Mouse (Mus musculus): Measurements from ENCODE around the gene Klhl11. TPM values are rescaled to one million over a fixed set of nuclear protein-coding genes. Genes with fewer than 3 reads are reported as not detected.

The Klhl11 gene
- polyA plus RNA-seq, 1 experiment: 0.03 TPM

DNA sequence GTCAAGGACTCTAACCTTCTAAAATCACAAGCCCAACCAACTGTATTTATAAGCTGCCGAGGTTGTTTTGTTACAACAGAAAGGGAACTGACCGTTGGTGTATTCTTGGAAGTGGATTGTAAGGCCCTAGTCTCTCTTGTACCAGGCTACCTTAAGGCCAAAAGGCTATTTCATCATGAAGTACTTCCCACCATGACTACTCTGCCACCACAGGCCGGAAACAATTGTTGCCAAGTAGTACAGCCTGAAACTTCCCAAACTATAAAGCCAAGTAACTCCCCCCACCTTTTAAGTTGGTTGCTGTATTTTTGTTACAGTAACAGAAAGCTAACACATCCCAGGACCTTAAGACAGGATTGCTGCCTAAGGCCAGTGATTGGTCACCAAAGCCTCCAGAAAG lies 45.7 kb downstream of the Klhl11 start:
- TF ChIP-seq GATA1 (IDR thresholded peaks at IDR 0.05; ENCODE audit: low read length): no peak
- TF ChIP-seq TAL1 (IDR thresholded peaks at IDR 0.05; ENCODE audit: low read length): no peak

GRCm38 (mm10) chr11:100425851-100426250 lies 46.7 kb downstream of the Klhl11 start:
- Histone ChIP-seq H3K27me3 (ENCODE audit: control insufficient read depth) (no peaks in the 10 kb centered on the region; the same call in 1 of the 2 replicates), H3K9me3 (ENCODE audit: control insufficient read depth, low read length) (no peaks in the 10 kb centered on the region), H3K4me3 (replicated peaks) (no peak overlapping the region), H3K36me3 (ENCODE audit: control insufficient read depth) (peaks cover 6% of the 10 kb centered on the region; the same call in 1 of the 2 replicates), H3K4me1 (ENCODE audit: control insufficient read depth) (peaks cover 7% of the 10 kb centered on the region)
- TF ChIP-seq GATA1 (IDR thresholded peaks at IDR 0.05; ENCODE audit: low read length): peak; percentile 67
- TF ChIP-seq TAL1 (IDR thresholded peaks at IDR 0.05; ENCODE audit: low read length): no peak

More for the DNA sequence above, 45.7 kb downstream of the Klhl11 start:
- Histone ChIP-seq H3K36me3 (ENCODE audit: control insufficient read depth) (peaks cover 6% of the 10 kb centered on the region; the same call in 1 of the 2 replicates), H3K4me3 (replicated peaks) (no peak overlapping the region), H3K4me1 (ENCODE audit: control insufficient read depth) (peaks cover 7% of the 10 kb centered on the region), H3K27me3 (ENCODE audit: control insufficient read depth) (no peaks in the 10 kb centered on the region), H3K9me3 (ENCODE audit: control insufficient read depth, low read length) (no peaks in the 10 kb centered on the region)

- Histone ChIP-seq H3K4me3 (replicated peaks) (no peak overlapping the region), H3K27me3 (ENCODE audit: control insufficient read depth) (no peaks in the 10 kb centered on the region; the same call in 1 of the 2 replicates), H3K9me3 (ENCODE audit: control insufficient read depth, low read length) (no peaks in the 10 kb centered on the region), H3K36me3 (ENCODE audit: control insufficient read depth) (no peaks in the 10 kb centered on the region), H3K4me1 (ENCODE audit: control insufficient read depth) (peaks cover 7% of the 10 kb centered on the region)
- TF ChIP-seq TAL1 (IDR thresholded peaks at IDR 0.05; ENCODE audit: low read length) (no peak), GATA1 (IDR thresholded peaks at IDR 0.05; ENCODE audit: low read length) (no peak)
Measured at GRCm38 (mm10) chr11:100423836-100424235, 48.7 kb downstream of the Klhl11 start.

- Histone ChIP-seq H3K9me3 (ENCODE audit: control insufficient read depth, low read length) (no peaks in the 10 kb centered on the region), H3K27me3 (ENCODE audit: control insufficient read depth) (peaks cover 10% of the 10 kb centered on the region), H3K36me3 (ENCODE audit: control insufficient read depth) (no peaks in the 10 kb centered on the region), H3K4me3 (replicated peaks) (no peak overlapping the region), H3K4me1 (ENCODE audit: control insufficient read depth) (peaks cover 7% of the 10 kb centered on the region)
- no peak for TF ChIP-seq TAL1 (IDR thresholded peaks at IDR 0.05; ENCODE audit: low read length)
- no peak for TF ChIP-seq GATA1 (IDR thresholded peaks at IDR 0.05; ENCODE audit: low read length)
Measured at GRCm38 (mm10) chr11:100421537-100421936, 51.0 kb downstream of the Klhl11 start.

GRCm38 (mm10) chr11:100414914-100415822 lies 57.4 kb downstream of the Klhl11 start, which contains the start of gene Fkbp10:
Gene Fkbp10 (plus strand): TSS chr11:100415697.
- peak within 1 kb of the TSS; percentile 54 for H3K4me3 ChIP-seq (replicated peaks)
- H3K9me3 ChIP-seq (ENCODE audit: control insufficient read depth, low read length): no peaks in the 10 kb centered on the region
- peaks cover 57% of the 10 kb centered on the region for H3K27me3 ChIP-seq (ENCODE audit: control insufficient read depth)
- TF ChIP-seq TAL1 (IDR thresholded peaks at IDR 0.05; ENCODE audit: low read length) (no peak), GATA1 (IDR thresholded peaks at IDR 0.05; ENCODE audit: low read length) (no peak)
- peaks cover 8% of the 10 kb centered on the region for H3K4me1 ChIP-seq (ENCODE audit: control insufficient read depth)
- H3K36me3 ChIP-seq (ENCODE audit: control insufficient read depth): no peaks in the 10 kb centered on the region

DNA sequence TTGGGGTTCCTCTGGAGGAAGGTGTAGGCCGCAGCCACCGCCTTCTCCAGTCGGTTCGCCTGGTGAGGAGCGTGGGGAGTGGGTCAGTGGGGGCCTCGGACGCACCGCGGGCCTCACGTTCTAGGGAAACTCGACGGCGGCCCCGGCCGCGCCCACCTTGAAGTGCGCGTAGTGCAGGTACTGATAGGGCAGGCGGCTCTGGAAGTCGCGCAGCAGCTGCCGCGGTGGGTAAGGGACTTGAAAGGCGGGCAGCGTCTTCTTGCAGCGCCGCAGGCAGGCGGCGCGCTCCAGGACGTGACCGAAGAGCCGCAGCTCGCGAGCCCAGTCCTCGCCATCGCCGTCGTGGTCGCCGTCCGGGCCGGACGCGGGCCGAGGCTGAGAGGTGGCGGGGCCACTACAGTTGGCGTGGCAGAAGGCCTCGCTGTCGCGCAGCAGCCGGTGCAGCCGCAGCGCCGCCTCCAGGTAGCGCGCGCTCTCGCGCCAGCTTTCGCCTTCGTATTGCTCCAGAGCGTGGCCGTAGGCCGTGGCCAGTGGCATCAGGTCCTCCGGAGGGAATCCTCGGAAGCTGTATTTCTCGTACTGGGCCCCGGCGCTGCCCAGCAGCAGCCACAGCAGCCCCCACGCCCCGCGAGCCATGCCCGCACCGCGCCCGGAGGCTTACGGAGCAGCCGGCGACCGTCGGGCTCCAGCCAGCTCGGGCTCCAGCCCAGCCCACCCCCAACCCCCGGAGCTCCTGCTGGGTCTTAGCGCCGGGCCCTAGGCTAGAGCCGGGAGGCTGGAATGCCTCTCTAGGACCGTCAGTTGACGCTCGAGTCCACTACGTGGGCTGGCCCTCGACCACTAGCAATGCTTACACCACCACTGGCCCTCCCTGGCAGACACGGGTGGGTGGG lies 58.3 kb downstream of the Klhl11 start, which contains the start of gene P3h4:
TSS of gene P3h4 (minus strand) at position 816 of the 893 bp plus-strand sequence.
- Histone ChIP-seq H3K4me3 (replicated peaks) (peak within 1 kb of the TSS; percentile 54), H3K9me3 (ENCODE audit: control insufficient read depth, low read length) (no peaks in the 10 kb centered on the region), H3K36me3 (ENCODE audit: control insufficient read depth) (no peaks in the 10 kb centered on the region), H3K4me1 (ENCODE audit: control insufficient read depth) (peaks cover 8% of the 10 kb centered on the region), H3K27me3 (ENCODE audit: control insufficient read depth) (peaks cover 57% of the 10 kb centered on the region)
- TF ChIP-seq GATA1 (IDR thresholded peaks at IDR 0.05; ENCODE audit: low read length): no peak
- no peak for TF ChIP-seq TAL1 (IDR thresholded peaks at IDR 0.05; ENCODE audit: low read length)

DNA sequence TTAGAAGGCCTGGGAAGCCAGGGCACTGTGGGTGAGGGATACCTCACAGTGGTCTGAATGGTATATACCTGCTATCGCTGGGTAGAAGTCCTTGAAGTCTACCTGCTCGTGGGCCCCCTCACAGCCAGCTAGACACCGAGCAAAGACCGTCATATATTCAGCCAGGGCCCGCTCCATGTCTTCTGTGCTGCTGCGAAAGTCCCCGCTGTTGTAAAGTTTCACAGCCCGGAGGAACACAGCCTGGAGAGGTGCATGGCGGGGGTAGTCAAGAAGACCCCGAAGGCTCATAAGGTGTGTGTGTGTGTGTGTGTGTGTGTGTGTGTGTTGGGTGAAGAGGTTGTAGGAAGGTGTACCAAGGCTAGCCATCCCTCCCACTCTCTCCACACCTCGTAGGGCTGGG lies 59.0 kb downstream of the Klhl11 start:
- no peak overlapping the region for H3K4me3 ChIP-seq (replicated peaks)

More for the DNA sequence above, 59.0 kb downstream of the Klhl11 start:
- no peak for TF ChIP-seq GATA1 (IDR thresholded peaks at IDR 0.05; ENCODE audit: low read length)
- no peak for TF ChIP-seq TAL1 (IDR thresholded peaks at IDR 0.05; ENCODE audit: low read length)
- no peaks in the 10 kb centered on the region; the same call in 1 of the 2 replicates for H3K36me3 ChIP-seq (ENCODE audit: control insufficient read depth)
- no peaks in the 10 kb centered on the region for H3K9me3 ChIP-seq (ENCODE audit: control insufficient read depth, low read length)
- H3K27me3 ChIP-seq (ENCODE audit: control insufficient read depth): peaks cover 57% of the 10 kb centered on the region
- H3K4me1 ChIP-seq (ENCODE audit: control insufficient read depth): peaks cover 8% of the 10 kb centered on the region

Other genes with a start within 250 kb of the Klhl11 start
- gene Krt16, start 223.8 kb downstream of the Klhl11 start, polyA plus RNA-seq (2012): not detected in 2 replicates
- gene Krt17, start 211.7 kb downstream of the Klhl11 start, polyA plus RNA-seq (2012): 0.03 and 0.04 TPM in 2 replicates
- 0.04 TPM in 1 of 2 replicates, not detected in the other for gene Krt42, start 202.9 kb downstream of the Klhl11 start, polyA plus RNA-seq (2012)
- 151 and 186 TPM in 2 replicates for gene Eif1, start 152.9 kb downstream of the Klhl11 start, polyA plus RNA-seq (2012)
- 0.09 and 0.11 TPM in 2 replicates for gene Gast, start 138.3 kb downstream of the Klhl11 start, polyA plus RNA-seq (2012)
- 0.03 TPM in 1 of 2 replicates, not detected in the other for gene Hap1, start 116.6 kb downstream of the Klhl11 start, polyA plus RNA-seq (2012)
- 0.29 and 0.56 TPM in 2 replicates for gene Jup, start 75.0 kb downstream of the Klhl11 start, polyA plus RNA-seq (2012)
- not detected in 2 replicates for gene P3h4, start 57.9 kb downstream of the Klhl11 start, polyA plus RNA-seq (2012)
- 0.05 and 0.07 TPM in 2 replicates for gene Fkbp10, start 57.0 kb downstream of the Klhl11 start, polyA plus RNA-seq (2012)
- gene Nt5c3b, start 30.9 kb downstream of the Klhl11 start, polyA plus RNA-seq (2012): 1.4 and 1.9 TPM in 2 replicates
- gene Klhl10, start 30.8 kb downstream of the Klhl11 start, polyA plus RNA-seq (2012): not detected in 2 replicates
- 0.46 and 1.1 TPM in 2 replicates for gene Acly, start 55.3 kb upstream of the Klhl11 start, polyA plus RNA-seq (2012)
- 0.01 TPM in 1 of 2 replicates, not detected in the other for gene Ttc25, start 72.9 kb upstream of the Klhl11 start, polyA plus RNA-seq (2012)
- 0.09 and 0.11 TPM in 2 replicates for gene Cnp, start 102.2 kb upstream of the Klhl11 start, polyA plus RNA-seq (2012)
- gene Nkiras2, start 146.5 kb upstream of the Klhl11 start, polyA plus RNA-seq (2012): 3.2 and 4.0 TPM in 2 replicates
- 3.2 and 4.0 TPM in 2 replicates for gene Dnajc7, start 147.4 kb upstream of the Klhl11 start, polyA plus RNA-seq (2012)
- not detected in 2 replicates for gene Zfp385c, start 219.7 kb upstream of the Klhl11 start, polyA plus RNA-seq (2012)
- gene Dhx58, start 231.5 kb upstream of the Klhl11 start, polyA plus RNA-seq (2012): 0.20 TPM in 1 of 2 replicates, not detected in the other
- gene Kat2a, start 239.7 kb upstream of the Klhl11 start, polyA plus RNA-seq (2012): 0.70 and 0.77 TPM in 2 replicates
- gene Hspb9, start 241.1 kb upstream of the Klhl11 start, polyA plus RNA-seq (2012): not detected in 2 replicates